Mouse (Mus musculus) 3134 (cell line): ENCODE measurements around the gene Flot1.

Source experiments
- DNase-seq: peaks from one replicate; pipeline ENCODE4 v3.0.0-alpha.2; 2011; ENCODE audit warnings: low spot score; ENCODE audit not compliant: insufficient read length; ENCODE audit errors: extremely low read depth

Flot1 gene

GRCm38 (mm10) chr17:35810900-35811648 is 12.0 kb upstream of the Flot1 start:
- DNase-seq, result no peak

GRCm38 (mm10) chr17:35812307-35812706 is 10.7 kb upstream of the Flot1 start:
- DNase-seq, result no peak

GRCm38 (mm10) chr17:35812736-35813135 is 10.3 kb upstream of the Flot1 start:
- DNase-seq, result no peak

- DNase-seq, result peak; percentile 92
Measured at GRCm38 (mm10) chr17:35813245-35813647, 9.8 kb upstream of the Flot1 start.

- DNase-seq, result no peak
Measured at GRCm38 (mm10) chr17:35813653-35814052, 9.4 kb upstream of the Flot1 start.

- no peak for DNase-seq
Measured at GRCm38 (mm10) chr17:35814678-35815077, 8.4 kb upstream of the Flot1 start.

- no peak for DNase-seq
Measured at GRCm38 (mm10) chr17:35815836-35816235, 7.2 kb upstream of the Flot1 start.

GRCm38 (mm10) chr17:35816686-35817085 is 6.3 kb upstream of the Flot1 start:
- no peak for DNase-seq

- no peak for DNase-seq
Measured at GRCm38 (mm10) chr17:35817226-35817625, 5.8 kb upstream of the Flot1 start.

GRCm38 (mm10) chr17:35820111-35820510 is 2.9 kb upstream of the Flot1 start:
- no peak for DNase-seq

- DNase-seq, result peak; percentile 93
Measured at GRCm38 (mm10) chr17:35821439-35822430, 1.3 kb upstream of the Flot1 start, which contains the start of gene Ier3. Gene Ier3, plus strand, starts transcription at chr17:35821684.

GRCm38 (mm10) chr17:35822564-35822963 is 466 bp upstream of the Flot1 start:
- DNase-seq, result no peak

- DNase-seq, result peak; percentile 43
Measured at GRCm38 (mm10) chr17:35824402-35824801, 1.4 kb downstream of the Flot1 start.

- no peak for DNase-seq
Measured at GRCm38 (mm10) chr17:35825109-35825850, 2.2 kb downstream of the Flot1 start.

GRCm38 (mm10) chr17:35829737-35830136 is 6.7 kb downstream of the Flot1 start:
- DNase-seq, result peak; percentile 85

- DNase-seq, result peak; percentile 45
Measured at GRCm38 (mm10) chr17:35832400-35833238, 9.6 kb downstream of the Flot1 start.

- no peak for DNase-seq
Measured at GRCm38 (mm10) chr17:35833239-35833751, 10.3 kb downstream of the Flot1 start.

GRCm38 (mm10) chr17:35833894-35834293 is 10.9 kb downstream of the Flot1 start:
- no peak for DNase-seq

GRCm38 (mm10) chr17:35834696-35835422 is 11.8 kb downstream of the Flot1 start:
- DNase-seq, result peak; percentile 33
